Mouse (Mus musculus): ENCODE results near the gene Kctd6. TPM values are rescaled to one million over a fixed set of nuclear protein-coding genes. Genes with fewer than 3 reads are reported as not detected.
"Not testable (repeated sequence)": the region's sequence is repeated elsewhere in the genome, so short reads cannot be mapped to it uniquely, and the experiment has no call there.

Gene Kctd6
- total RNA-seq (2021), result 1 to 10 TPM; 5.7 to 6.8 TPM
- long read RNA-seq, experiment 1, transcript Kctd6-201 (3 exons, 1,650 nt), result major isoform, 16 of 20 reads
- long read RNA-seq, experiment 1, partial matches to known transcripts, result 2 of 20 reads
- long read RNA-seq, experiment 1, other reads (novel, unspliced or antisense), result 2 of 20 reads
- long read RNA-seq, experiment 2, transcript Kctd6-201 (3 exons, 1,650 nt), result major isoform, 9 of 9 reads
- long read RNA-seq, experiment 2, partial matches to known transcripts, result 0 of 9 reads
- long read RNA-seq, experiment 2, other reads (novel, unspliced or antisense), result 0 of 9 reads

DNA sequence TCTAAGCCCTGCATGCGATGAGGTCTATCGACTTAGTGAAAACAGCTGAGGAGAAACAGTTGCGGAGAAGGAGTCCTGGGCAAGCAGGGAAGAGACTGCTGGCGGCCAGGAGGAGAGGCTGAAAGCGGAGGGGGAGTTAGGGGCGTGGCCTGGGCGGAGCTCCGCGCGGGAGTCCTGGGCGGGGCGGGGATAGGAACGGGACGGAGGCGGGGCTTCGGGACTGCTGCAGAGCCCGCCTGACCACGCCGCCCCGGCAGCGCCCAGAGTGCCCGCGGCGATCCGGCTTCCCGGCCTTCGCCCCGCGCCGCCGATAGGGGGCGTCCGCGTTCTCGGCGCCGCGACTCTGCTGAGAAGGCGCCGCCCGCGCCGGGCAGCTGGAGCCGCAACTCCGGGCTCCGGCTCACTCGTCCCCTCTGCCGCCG is at the start of gene Kctd6:
TSS of gene Kctd6 (plus strand) at position 338 of the 422 bp plus-strand sequence.
- DNase-seq, result peak; percentile 100

- DNase-seq, result no peak
Measured at GRCm38 (mm10) chr14:8164463-8164862, 49.5 kb upstream of the Kctd6 start.

GRCm38 (mm10) chr14:8172507-8173410 is 41.2 kb upstream of the Kctd6 start, which contains the start of gene Pdhb:
Pdhb (minus strand) TSS chr14:8173025.
- peak; percentile 99 for DNase-seq

GRCm38 (mm10) chr14:8173542-8174250 is 40.2 kb upstream of the Kctd6 start:
- not testable (repeated sequence) for DNase-seq

- no peak for DNase-seq
Measured at GRCm38 (mm10) chr14:8174634-8175033, 39.3 kb upstream of the Kctd6 start.

DNA sequence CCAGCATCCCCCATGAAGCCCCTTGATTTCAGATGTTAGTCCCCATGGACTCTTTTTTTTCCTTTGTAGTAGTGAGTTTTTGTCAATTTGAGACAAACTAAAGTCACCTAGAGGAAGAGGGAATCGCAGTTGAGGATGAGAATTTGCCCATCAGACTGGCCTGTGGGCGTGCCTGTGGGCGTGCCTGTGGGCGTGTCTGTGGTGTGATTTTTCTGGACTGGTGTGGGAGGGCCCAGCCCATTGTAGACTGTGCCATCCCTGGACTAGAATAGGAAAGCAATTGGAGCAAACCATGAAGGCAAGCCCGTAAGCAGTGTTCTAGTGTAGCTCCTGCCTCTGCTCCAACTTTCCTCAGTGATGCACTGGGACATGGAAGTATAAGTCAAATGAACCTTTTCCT is 37.7 kb upstream of the Kctd6 start:
- no peak for DNase-seq

GRCm38 (mm10) chr14:8180371-8181035 is 33.4 kb upstream of the Kctd6 start:
- no peak for DNase-seq

DNA sequence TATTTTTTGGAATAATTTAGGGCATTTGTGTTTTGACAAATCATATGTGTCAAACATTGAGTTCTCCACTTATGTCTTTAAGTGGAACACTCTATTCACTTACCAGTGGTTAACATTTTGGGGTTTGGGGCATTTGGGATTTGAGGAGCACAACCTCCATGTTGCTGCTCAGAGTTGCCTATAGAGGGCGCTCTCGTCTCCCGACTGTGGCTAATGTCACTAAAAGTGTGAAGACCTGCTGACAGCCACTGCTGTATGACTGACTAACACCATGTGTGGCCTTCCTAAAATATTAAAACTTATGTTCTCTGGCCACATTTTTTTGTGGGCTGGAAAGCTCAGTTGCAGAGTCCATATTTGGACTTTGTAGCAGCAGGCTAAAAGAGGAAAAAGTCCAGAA is 30.6 kb upstream of the Kctd6 start:
- no peak for DNase-seq

GRCm38 (mm10) chr14:8186278-8187045 is 27.5 kb upstream of the Kctd6 start:
- DNase-seq, result no peak

DNA sequence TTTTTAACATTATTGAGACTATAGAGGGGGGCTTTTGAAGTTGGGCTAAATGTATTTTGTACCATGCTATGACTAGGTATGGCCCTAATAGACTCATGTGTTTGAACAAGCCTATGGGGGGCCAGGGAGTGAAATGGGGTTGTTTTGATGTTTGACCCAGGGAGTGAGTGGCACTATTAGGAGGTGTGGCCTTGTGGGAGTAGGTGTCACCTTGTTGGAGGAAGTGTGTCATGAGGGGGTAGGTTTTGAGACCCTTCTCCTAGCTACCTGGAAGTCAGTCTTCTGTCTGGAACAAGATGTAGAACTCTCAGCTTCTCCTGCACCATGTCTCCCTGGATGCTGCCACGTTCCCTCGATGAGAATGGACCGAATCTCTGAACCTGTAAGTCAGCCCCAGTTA is 23.4 kb upstream of the Kctd6 start:
- no peak for DNase-seq

GRCm38 (mm10) chr14:8191331-8191965 is 22.5 kb upstream of the Kctd6 start:
- DNase-seq, result no peak

DNA sequence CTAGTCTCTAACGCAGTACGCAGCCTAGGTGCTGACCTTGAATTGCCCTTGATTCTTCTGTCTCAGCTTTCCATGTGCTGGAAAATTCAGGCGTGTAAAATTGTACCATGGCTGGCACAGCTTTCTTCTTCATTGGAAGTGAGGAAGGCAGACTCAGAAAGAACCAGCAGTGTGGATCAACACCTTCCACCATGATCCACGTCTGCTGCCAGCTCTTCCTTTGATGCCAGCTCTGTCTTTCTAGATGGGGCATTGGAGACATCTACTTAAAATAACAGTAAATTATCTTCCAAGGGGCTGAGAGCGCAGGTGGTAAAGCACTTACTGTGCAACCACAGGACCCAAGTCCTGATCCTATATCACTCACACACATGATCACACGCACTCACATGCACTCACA is 21.2 kb upstream of the Kctd6 start:
- no peak for DNase-seq

GRCm38 (mm10) chr14:8200769-8201168 is 13.2 kb upstream of the Kctd6 start:
- no peak for DNase-seq

GRCm38 (mm10) chr14:8201715-8202114 is 12.2 kb upstream of the Kctd6 start:
- no peak for DNase-seq

DNA sequence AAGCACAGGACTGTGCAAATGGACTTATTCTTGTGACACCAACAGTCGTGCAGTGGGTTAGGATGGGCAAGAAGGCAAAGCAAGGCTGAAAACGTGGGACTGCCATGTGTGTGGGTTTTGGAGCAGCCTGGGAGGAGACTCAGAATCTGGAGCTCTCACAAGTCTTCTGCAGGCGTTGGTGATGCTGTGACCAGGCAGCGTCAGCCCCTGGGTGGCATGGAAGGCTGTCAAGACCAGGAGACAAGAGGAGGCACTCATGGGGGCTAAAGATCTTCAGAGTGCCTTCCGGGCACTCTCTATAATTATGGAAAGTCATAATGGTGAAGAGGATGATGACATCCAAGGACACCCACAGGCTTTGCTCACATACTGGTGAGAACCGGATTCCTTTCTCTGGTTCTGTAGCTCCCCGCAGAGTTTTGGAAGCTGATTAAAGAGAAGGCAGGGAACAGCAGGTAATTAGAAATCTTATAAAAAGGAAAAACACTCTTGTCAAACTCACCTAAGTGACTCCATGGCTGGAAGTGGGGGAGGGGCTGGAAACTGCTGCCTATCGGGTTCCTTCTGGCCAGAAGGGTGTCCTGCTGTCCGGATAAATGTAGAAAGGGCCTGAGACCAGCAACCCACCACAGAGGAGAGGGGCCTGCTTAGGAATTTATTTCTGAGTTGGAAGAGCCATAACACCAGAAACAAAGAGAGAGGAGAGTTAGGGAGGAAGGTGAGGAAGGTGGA is 7.6 kb upstream of the Kctd6 start:
- DNase-seq, result no peak

GRCm38 (mm10) chr14:8207105-8207504 is 6.8 kb upstream of the Kctd6 start:
- no peak for DNase-seq

GRCm38 (mm10) chr14:8207543-8207942 is 6.4 kb upstream of the Kctd6 start:
- no peak for DNase-seq

GRCm38 (mm10) chr14:8208876-8209275 is 5.1 kb upstream of the Kctd6 start:
- DNase-seq, result no peak

DNA sequence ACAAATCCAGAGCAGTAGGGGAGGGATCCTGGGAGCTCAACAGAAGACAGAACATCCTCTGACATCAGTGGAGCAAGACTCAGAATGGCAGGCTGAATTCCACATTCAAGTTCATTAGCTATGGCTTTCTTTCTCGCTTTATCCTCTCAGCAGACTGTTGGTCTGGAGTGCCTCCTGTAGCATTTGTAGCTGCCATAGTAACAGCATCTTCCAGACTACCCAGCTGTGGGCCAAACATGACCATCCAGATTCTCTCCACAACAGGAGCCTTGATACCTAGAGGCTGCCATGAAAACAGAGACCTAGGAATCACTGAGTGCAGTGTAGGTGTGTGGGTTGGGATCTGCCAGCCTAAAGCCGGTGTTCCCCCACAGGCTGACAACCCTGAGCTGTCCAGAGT is 4.0 kb upstream of the Kctd6 start:
- no peak for DNase-seq

DNA sequence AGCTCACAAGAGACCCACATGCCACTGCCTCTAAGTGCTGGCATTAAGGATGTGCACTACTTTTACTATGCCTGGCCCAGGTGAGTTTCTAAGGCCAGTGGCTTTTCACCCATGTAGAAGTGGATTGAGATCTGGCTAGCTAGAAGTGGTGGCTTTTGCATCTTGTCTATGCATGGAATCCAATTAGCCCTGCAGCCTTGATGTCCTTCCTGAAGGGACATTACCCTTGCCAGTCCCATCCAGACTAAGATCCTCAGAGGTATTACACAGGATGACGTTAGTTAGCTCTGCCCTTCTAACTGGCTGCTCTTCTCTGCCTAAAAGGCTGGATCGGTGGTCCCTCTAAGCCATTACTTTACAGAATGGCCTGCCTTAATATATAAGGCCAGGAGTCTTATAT is 944 bp upstream of the Kctd6 start:
- DNase-seq, result no peak
